Mouse (Mus musculus): Measurements from ENCODE around the gene Cd209f. TPM values are rescaled to one million over a fixed set of nuclear protein-coding genes. Genes with fewer than 3 reads are reported as not detected.
"Not testable (repeated sequence)": the region's sequence is repeated elsewhere in the genome, so short reads cannot be mapped to it uniquely, and the experiment has no call there.

The Cd209f gene
- under 1 TPM in 1 of 2 experiments, not detected in 1; 0.69 TPM for total RNA-seq (2021)
- long read RNA-seq, experiment 1, partial matches to known transcripts: 0 of 2 reads
- long read RNA-seq, experiment 1, other reads (novel, unspliced or antisense): 2 of 2 reads
- long read RNA-seq, experiment 2: 0 reads

GRCm38 (mm10) chr8:4105735-4106134 is at the start of gene Cd209f:
Gene Cd209f, minus strand, starts transcription at chr8:4105835.
- not testable (repeated sequence) for H3K27ac ChIP-seq; DNase-seq (ENCODE audit: low spot score in 2 of 2); H3K4me3 ChIP-seq

GRCm38 (mm10) chr8:4154878-4155277 is 49.2 kb upstream of the Cd209f start:
- DNase-seq (ENCODE audit: low spot score in 2 of 2): no peak
- Histone ChIP-seq H3K4me3 (no peak overlapping the region), H3K27ac (no peak overlapping the region)
- TF ChIP-seq CTCF (conservative IDR thresholded peaks at IDR 0.05): no peak

DNA sequence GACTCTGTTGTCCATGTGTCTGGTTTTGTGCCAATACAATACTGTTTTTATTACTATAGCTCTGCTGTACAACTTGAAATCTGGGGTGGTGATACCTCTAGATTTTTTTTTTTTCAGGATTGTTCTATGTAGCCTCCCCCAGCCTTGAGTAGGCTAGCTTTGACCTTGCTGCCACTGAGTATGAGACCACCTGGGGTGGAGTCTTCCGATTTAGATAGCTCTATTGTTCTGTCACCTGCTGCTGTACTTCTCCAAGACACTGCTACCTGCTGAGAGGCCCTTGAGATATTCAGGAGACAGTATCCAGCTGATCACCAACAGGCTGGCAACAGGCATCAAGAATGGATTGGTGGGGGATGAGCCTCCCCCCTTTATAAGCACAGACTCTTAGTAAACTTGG is 41.6 kb upstream of the Cd209f start:
- H3K4me3 ChIP-seq: no peak overlapping the region
- no peak overlapping the region for H3K27ac ChIP-seq
- no peak for DNase-seq (ENCODE audit: low spot score in 2 of 2)
- no peak for TF ChIP-seq CTCF (conservative IDR thresholded peaks at IDR 0.05)

DNA sequence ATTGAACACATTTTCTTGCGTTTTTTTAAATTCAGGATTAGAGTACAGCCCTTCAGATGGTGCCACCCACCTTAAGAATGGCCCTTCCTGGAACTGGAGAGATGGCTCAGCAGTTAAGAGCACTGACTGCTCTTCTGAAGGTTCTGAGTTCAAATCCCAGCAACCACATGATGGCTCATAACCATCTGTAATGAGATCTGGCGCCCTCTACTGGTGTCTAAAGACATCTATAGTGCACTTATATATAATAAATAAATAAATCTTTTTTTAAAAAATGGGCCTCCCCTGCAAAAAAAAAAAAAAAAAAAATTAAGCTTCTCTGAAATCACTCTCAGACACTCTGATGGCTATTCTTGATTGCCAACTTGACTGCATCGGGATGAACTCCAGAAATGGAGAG is 36.1 kb upstream of the Cd209f start:
- DNase-seq (ENCODE audit: low spot score in 2 of 2): no peak
- Histone ChIP-seq H3K27ac (no peak overlapping the region), H3K4me3 (no peak overlapping the region)
- peak; percentile 61 for TF ChIP-seq CTCF (conservative IDR thresholded peaks at IDR 0.05)

- peak; percentile 79 for TF ChIP-seq CTCF (conservative IDR thresholded peaks at IDR 0.05)
- DNase-seq (ENCODE audit: low spot score in 2 of 2): peak; percentile 70 to 79
- Histone ChIP-seq H3K27ac (no peak overlapping the region), H3K4me3 (no peak overlapping the region)
These were observed 34.3 kb upstream of the Cd209f start for GRCm38 (mm10) chr8:4139660-4140646.

DNA sequence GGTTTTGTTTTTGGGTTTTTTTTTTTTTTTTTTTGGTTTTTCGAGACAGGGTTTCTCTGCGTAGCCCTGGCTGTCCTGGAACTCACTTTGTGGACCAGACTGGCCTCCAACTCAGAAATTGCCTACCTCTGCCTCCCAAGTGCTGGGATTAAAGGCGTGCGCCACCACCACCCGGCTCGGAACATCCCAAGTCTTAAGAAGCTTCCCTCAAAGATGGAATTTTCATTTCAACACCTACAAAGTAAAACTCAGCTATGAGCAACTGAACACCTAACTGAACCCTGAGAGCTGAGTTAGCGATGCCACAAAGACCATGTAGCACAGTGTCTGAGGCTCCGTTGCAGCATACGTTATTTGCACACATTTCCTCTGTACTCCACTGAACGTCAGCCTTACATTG is 28.2 kb upstream of the Cd209f start, which contains the start of gene Cd209g:
Gene Cd209g, plus strand, starts transcription at position 301 of the 400 bp plus-strand sequence.
- H3K27ac ChIP-seq: no peak within 1 kb of the TSS
- TF ChIP-seq CTCF (conservative IDR thresholded peaks at IDR 0.05): no peak
- H3K4me3 ChIP-seq: no peak within 1 kb of the TSS
- no peak for DNase-seq (ENCODE audit: low spot score in 2 of 2)

- H3K27ac ChIP-seq; H3K4me3 ChIP-seq; DNase-seq (ENCODE audit: low spot score in 2 of 2): not testable (repeated sequence)
These were observed 17.1 kb downstream of the Cd209f start for GRCm38 (mm10) chr8:4088514-4088913.

DNA sequence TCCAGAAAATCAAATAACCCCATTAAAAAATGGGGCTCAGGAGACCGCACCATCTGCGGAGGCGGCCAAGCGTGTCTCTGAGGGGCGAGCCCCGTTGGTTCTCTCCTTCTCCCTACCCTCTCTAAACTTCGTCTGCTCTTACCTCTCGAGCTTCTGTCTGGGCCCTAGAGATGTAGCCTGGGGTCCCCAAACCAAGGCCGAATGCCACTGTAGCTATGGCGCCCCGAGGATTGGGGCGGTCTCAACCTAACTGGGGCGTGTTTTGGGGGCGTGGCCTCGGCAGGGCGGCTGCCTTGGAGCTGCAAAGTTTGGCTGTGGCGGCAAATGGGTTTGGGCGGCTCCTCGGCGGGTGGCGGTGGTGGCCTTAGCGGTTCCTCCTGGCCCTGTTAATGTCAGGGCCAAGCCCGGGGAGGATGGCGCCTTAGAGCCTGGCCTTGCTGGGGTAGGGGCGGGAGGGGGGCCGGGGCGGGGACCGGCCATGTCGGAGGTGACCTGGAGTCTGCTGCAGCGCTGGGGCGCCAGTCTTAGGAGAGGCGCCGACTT is 18.4 kb downstream of the Cd209f start:
- not testable (repeated sequence) for H3K27ac ChIP-seq; DNase-seq (ENCODE audit: low spot score in 2 of 2); H3K4me3 ChIP-seq

Other genes with a start within 250 kb of the Cd209f start
- not detected for gene Cd209d, start 227.3 kb downstream of the Cd209f start, total RNA-seq (2021)
- gene Cd209b, start 179.0 kb downstream of the Cd209f start, total RNA-seq (2021): under 1 TPM; 0.42 to 0.69 TPM
- under 1 TPM; 0.29 to 0.77 TPM for gene Cd209c, start 151.1 kb downstream of the Cd209f start, total RNA-seq (2021)
- not detected for gene Cd209g, start 28.3 kb upstream of the Cd209f start, total RNA-seq (2021)
- gene Evi5l, start 60.7 kb upstream of the Cd209f start, total RNA-seq (2021): 100 to 1,000 TPM; 100 to 107 TPM
- gene Prr36, start 111.6 kb upstream of the Cd209f start, total RNA-seq (2021): 10 to 100 TPM; 46.0 to 47.4 TPM
- gene Lrrc8e, start 121.0 kb upstream of the Cd209f start, total RNA-seq (2021): not detected
- 100 to 1,000 TPM in 1 of 2 experiments, 10 to 100 TPM in 1; 98.4 to 106 TPM for gene Map2k7, start 132.9 kb upstream of the Cd209f start, total RNA-seq (2021)
- 1 to 10 TPM; 1.1 to 2.4 TPM for gene Gm49320, start 133.0 kb upstream of the Cd209f start, total RNA-seq (2021)
- 10 to 100 TPM; 18.0 to 20.3 TPM for gene Tgfbr3l, start 142.4 kb upstream of the Cd209f start, total RNA-seq (2021)
- 10 to 100 TPM; 27.7 to 27.8 TPM for gene Snapc2, start 147.2 kb upstream of the Cd209f start, total RNA-seq (2021)
- gene Ctxn1, start 153.4 kb upstream of the Cd209f start, total RNA-seq (2021): 100 to 1,000 TPM; 515 to 555 TPM
- gene Timm44, start 170.1 kb upstream of the Cd209f start, total RNA-seq (2021): 10 to 100 TPM; 73.9 to 78.8 TPM
- gene Ccl25, start 219.4 kb upstream of the Cd209f start, total RNA-seq (2021): 10 to 100 TPM; 24.6 to 27.5 TPM
- 10 to 100 TPM; 78.6 to 81.1 TPM for gene Elavl1, start 219.6 kb upstream of the Cd209f start, total RNA-seq (2021)

Measured in layer of hippocampus, adult 2 months (tissue).